Mouse (Mus musculus) CH12.LX (cell line): ENCODE results near the gene Ago4.
A peak's percentile ranks its signal among the peaks of the same experiment; 100 is the strongest.

Experiments used
- CHD1 ChIP-seq: IDR thresholded peaks from 2 replicates; pipeline ENCODE4 v1.6.1; 2012; ENCODE audit warnings: low read depth, low read length, improper control_type of control experiment, inconsistent platforms
- CHD2 ChIP-seq: IDR thresholded peaks from 2 replicates; pipeline ENCODE4 v1.6.1; 2011; ENCODE audit warnings: low read length, improper control_type of control experiment
- CTCF ChIP-seq, 2 experiments: IDR thresholded peaks in 1 of 2; conservative IDR thresholded peaks in 1 of 2; 2 replicates each; pipeline ENCODE4 v1.5.1; 2011 to 2012; ENCODE audit warnings: low read depth in 2 of 2, low read length in 2 of 2, improper control_type of control experiment in 1 of 2, inconsistent platforms in 1 of 2, mild to moderate bottlenecking in 1 of 2, moderate library complexity in 1 of 2
- EP300 ChIP-seq: IDR thresholded peaks from 2 replicates; pipeline ENCODE4 v1.6.1; 2011; ENCODE audit warnings: low read length, improper control_type of control experiment
- IRF4 ChIP-seq: IDR thresholded peaks from 2 replicates; pipeline ENCODE4 v1.6.1; 2014; ENCODE audit warnings: low read depth, mild to moderate bottlenecking, inconsistent platforms, low read length, improper control_type of control experiment
- KAT2A ChIP-seq: IDR thresholded peaks from 2 replicates; pipeline ENCODE4 v1.6.1; 2012; ENCODE audit warnings: low read length, improper control_type of control experiment, inconsistent platforms; ENCODE audit not compliant: insufficient replicate concordance
- MAFK ChIP-seq: IDR thresholded peaks from 2 replicates; pipeline ENCODE4 v1.6.1; 2011; ENCODE audit warnings: low read length, improper control_type of control experiment; ENCODE audit not compliant: insufficient replicate concordance
- MEF2A ChIP-seq: IDR thresholded peaks from 2 replicates; pipeline ENCODE4 v1.6.1; 2014; ENCODE audit warnings: low read depth, mild to moderate bottlenecking, inconsistent platforms, low read length, improper control_type of control experiment, borderline replicate concordance
- POLR2A ChIP-seq: IDR thresholded peaks from 2 replicates; pipeline ENCODE4 v1.6.1; 2011; ENCODE audit warnings: low read depth, mild to moderate bottlenecking, improper control_type of control experiment, low read length
- RAD21 ChIP-seq: IDR thresholded peaks from 2 replicates; pipeline ENCODE4 v1.6.1; 2011; ENCODE audit warnings: low read depth, mild to moderate bottlenecking, low read length, improper control_type of control experiment, moderate library complexity
- RCOR1 ChIP-seq: conservative IDR thresholded peaks from 2 replicates; pipeline ENCODE4 v1.6.1; 2012; ENCODE audit warnings: low read depth, mild to moderate bottlenecking, inconsistent platforms, low read length, improper control_type of control experiment
- SIN3A ChIP-seq: IDR thresholded peaks from 2 replicates; pipeline ENCODE4 v1.6.1; 2012; ENCODE audit warnings: low read length, improper control_type of control experiment, inconsistent platforms
- TBP ChIP-seq: conservative IDR thresholded peaks from 2 replicates; pipeline ENCODE4 v1.6.1; 2011; ENCODE audit warnings: low read depth, low read length, improper control_type of control experiment
- UBTF ChIP-seq: IDR thresholded peaks from 2 replicates; pipeline ENCODE4 v1.6.1; 2012; ENCODE audit warnings: low read depth, mild to moderate bottlenecking, inconsistent platforms, low read length, improper control_type of control experiment, moderate library complexity

DNA sequence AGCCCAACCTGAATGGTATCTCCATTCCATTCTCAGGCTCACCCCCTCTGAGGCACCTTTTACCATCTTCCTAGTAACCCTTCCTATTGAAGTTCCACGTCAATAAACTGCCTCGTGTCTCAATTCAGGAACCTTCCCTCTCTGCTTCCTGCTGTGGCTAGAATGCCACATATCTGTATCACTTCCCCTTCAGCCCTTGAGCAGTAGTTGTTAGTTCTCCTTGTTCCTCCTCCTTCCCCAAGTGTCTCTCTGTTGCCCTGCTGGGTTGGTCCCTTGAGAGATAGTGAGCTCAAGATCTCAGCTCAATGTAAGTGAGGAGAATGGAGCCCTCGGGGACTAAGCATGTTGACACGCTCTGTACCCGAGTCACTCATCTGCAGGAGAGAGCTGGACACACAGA lies 3.6 kb upstream of the Ago4 start:
- TF ChIP-seq KAT2A (0 out of 2 replicates have a peak, but pooled peaks have one; percentile 64), CTCF (conservative IDR thresholded peaks at IDR 0.05 in 1 of 2, IDR thresholded peaks at IDR 0.05 in 1 of 2; ENCODE audit: low read depth in 2 of 2, low read length in 2 of 2) (no peak), MAFK (no peak), MEF2A (no peak), EP300 (peak; percentile 86), POLR2A (peak; percentile 39; the same call in 1 of the 2 replicates), UBTF (no peak), CHD2 (no peak), SIN3A (peak; percentile 66), CHD1 (no peak), IRF4 (peak; percentile 89), RCOR1 (0 out of 2 replicates have a peak, but pooled peaks have one; percentile 24), TBP (no peak), RAD21 (no peak)
